Mouse (Mus musculus) CH12.LX (cell line): ENCODE measurements around the gene Kxd1.

Source experiments
- CTCF ChIP-seq, 2 experiments: IDR thresholded peaks in 1 of 2; conservative IDR thresholded peaks in 1 of 2; 2 replicates each; pipeline ENCODE4 v1.5.1; 2011 to 2012; ENCODE audit warnings: low read depth in 2 of 2, low read length in 2 of 2, improper control_type of control experiment in 1 of 2, inconsistent platforms in 1 of 2, mild to moderate bottlenecking in 1 of 2, moderate library complexity in 1 of 2
- POLR2AphosphoS2 ChIP-seq: IDR thresholded peaks from 2 replicates; pipeline ENCODE4 v1.6.1; 2011; ENCODE audit warnings: low read depth, low read length, improper control_type of control experiment
- RAD21 ChIP-seq: IDR thresholded peaks from 2 replicates; pipeline ENCODE4 v1.6.1; 2011; ENCODE audit warnings: low read depth, mild to moderate bottlenecking, low read length, improper control_type of control experiment, moderate library complexity

DNA sequence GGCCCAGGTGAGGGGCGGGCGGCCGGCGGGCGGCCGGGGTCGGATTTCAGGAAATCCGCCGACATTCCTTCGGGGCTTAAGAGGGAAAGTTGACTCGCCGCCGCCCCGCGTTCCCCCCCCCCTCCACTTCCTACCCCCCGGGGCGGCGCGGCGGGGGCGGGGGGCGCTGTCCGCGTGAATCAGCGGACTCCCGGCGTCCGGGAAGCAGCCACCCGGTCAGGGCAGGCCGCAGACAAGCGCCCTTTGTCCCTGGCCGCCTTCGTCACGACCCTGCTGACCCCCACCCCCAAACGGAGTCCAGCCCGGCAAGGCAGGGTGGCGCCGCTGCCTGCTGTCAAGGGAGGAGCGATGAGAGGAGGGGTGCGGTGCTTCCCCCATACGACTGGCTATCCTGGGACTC, 38.2 kb downstream of the Kxd1 start:
- TF ChIP-seq POLR2AphosphoS2 (no peak), CTCF (conservative IDR thresholded peaks at IDR 0.05 in 1 of 2, IDR thresholded peaks at IDR 0.05 in 1 of 2; ENCODE audit: low read depth in 2 of 2, low read length in 2 of 2) (no peak), RAD21 (no peak)
